Mouse (Mus musculus) thymus, adult 2 months (tissue): Measurements from ENCODE around the gene Wdr73. TPM values are rescaled to one million over a fixed set of nuclear protein-coding genes. Genes with fewer than 3 reads are reported as not detected.

ENCODE experiments used
- DNase-seq: peaks from one replicate; pipeline ENCODE4 v3.0.0; 2021
- H3K27ac ChIP-seq: fragments of 200-500 bp; 2 replicates; pipeline ENCODE4 v1.5.1; 2012; ENCODE audit warnings: low read length, control low read depth; ENCODE audit not compliant: control insufficient read depth, insufficient read depth
- H3K27me3 ChIP-seq: fragments of 200-500 bp; 2 replicates; pipeline ENCODE4 v1.6.1; 2012; ENCODE audit warnings: mild to moderate bottlenecking, low read length, moderate library complexity, mixed read lengths; ENCODE audit not compliant: control insufficient read depth, insufficient read depth
- H3K36me3 ChIP-seq: fragments of 200-500 bp; 2 replicates; pipeline ENCODE4 v1.6.1; 2012; ENCODE audit warnings: mild to moderate bottlenecking, low read length, moderate library complexity; ENCODE audit not compliant: control insufficient read depth, insufficient read depth
- H3K4me1 ChIP-seq: fragments of 200-500 bp; replicated peaks from 2 replicates; pipeline ENCODE4 v1.6.1; 2012; ENCODE audit warnings: low read length; ENCODE audit not compliant: control insufficient read depth, insufficient read depth
- H3K4me3 ChIP-seq: fragments of 200-500 bp; 2 replicates; pipeline ENCODE4 v1.5.1; 2012; ENCODE audit warnings: mild to moderate bottlenecking, low read length, control low read depth, moderate library complexity; ENCODE audit not compliant: control insufficient read depth, insufficient read depth
- CTCF ChIP-seq: fragments of 200-500 bp; IDR thresholded peaks from 2 replicates; pipeline ENCODE4 v1.5.1; 2012; ENCODE audit warnings: mild to moderate bottlenecking, control low read depth, low read length, moderate library complexity, borderline replicate concordance; ENCODE audit not compliant: control insufficient read depth, poor library complexity, insufficient read depth; ENCODE audit errors: extremely low read depth
- POLR2A ChIP-seq: fragments of 200-500 bp; IDR thresholded peaks from 2 replicates; pipeline ENCODE4 v1.6.1; 2012; ENCODE audit warnings: mild to moderate bottlenecking, low read length, control low read depth, moderate library complexity; ENCODE audit not compliant: control insufficient read depth, poor library complexity, insufficient read depth; ENCODE audit errors: extremely low read depth
- WGBS: fragments of 180-500 bp; shearing (Covaris S2); methylation state at CpG from one replicate; pipeline ENCODE4 v1.1.7; 2018; 5-methylcytosine and 5-hydroxymethylcytosine counted together
- polyA plus RNA-seq: library from polyadenylated mRNA; depleted of rRNA; stranded (reverse); fragments of >200 nt; gene quantifications from 2 replicates; pipeline ENCODE4 v1.2.3, GENCODE M21; 2012

Gene Wdr73
- polyA plus RNA-seq, 1 experiment, result 31.3 TPM

GRCm38 (mm10) chr7:80860729-80861274 lies 40.3 kb downstream of the Wdr73 start, which contains the start of gene Zscan2:
Gene Zscan2 (plus strand): TSS chr7:80860920.
- TF ChIP-seq CTCF, result peak; percentile 24; the same call in 1 of the 2 replicates
- peak; percentile 72; the same call in 1 of the 2 replicates for TF ChIP-seq POLR2A
- H3K4me3 ChIP-seq, result peak within 1 kb of the TSS; percentile 96
- H3K27ac ChIP-seq, result peak within 1 kb of the TSS; percentile 9; the same call in 1 of the 2 replicates
- under 1% methylated on average over 40 of the region's 40 CpGs for WGBS
- no peaks in the 10 kb centered on the region for H3K36me3 ChIP-seq
- H3K27me3 ChIP-seq, result no peaks in the 10 kb centered on the region
- peaks cover 32% of the 10 kb centered on the region for H3K4me1 ChIP-seq
- peak; percentile 88 for DNase-seq

GRCm38 (mm10) chr7:80860227-80860626 lies 40.8 kb downstream of the Wdr73 start:
- H3K27ac ChIP-seq, result peak overlapping the region; percentile 9; the same call in 1 of the 2 replicates
- peak overlapping the region; percentile 39 for H3K4me3 ChIP-seq
- peaks cover 28% of the 10 kb centered on the region for H3K4me1 ChIP-seq
- no peaks in the 10 kb centered on the region for H3K27me3 ChIP-seq
- under 1% methylated on average over 13 of the region's 13 CpGs for WGBS
- TF ChIP-seq POLR2A, result no peak
- no peak for TF ChIP-seq CTCF
- no peaks in the 10 kb centered on the region for H3K36me3 ChIP-seq
- peak; percentile 79 for DNase-seq

GRCm38 (mm10) chr7:80857181-80857580 lies 43.9 kb downstream of the Wdr73 start:
- peaks cover 7% of the 10 kb centered on the region; the same call in 1 of the 2 replicates for H3K4me1 ChIP-seq
- no peaks in the 10 kb centered on the region for H3K36me3 ChIP-seq
- no peak overlapping the region for H3K4me3 ChIP-seq
- no peaks in the 10 kb centered on the region for H3K27me3 ChIP-seq
- peak; percentile 86 for DNase-seq
- H3K27ac ChIP-seq, result no peak overlapping the region
- 9% methylated on average over 6 of the region's 6 CpGs for WGBS
- TF ChIP-seq CTCF, result peak; percentile 39; the same call in 1 of the 2 replicates
- TF ChIP-seq POLR2A, result no peak

GRCm38 (mm10) chr7:80855316-80855715 lies 45.8 kb downstream of the Wdr73 start:
- Histone ChIP-seq H3K27me3 (no peaks in the 10 kb centered on the region), H3K27ac (no peak overlapping the region), H3K4me1 (peaks cover 6% of the 10 kb centered on the region; the same call in 1 of the 2 replicates), H3K36me3 (no peaks in the 10 kb centered on the region), H3K4me3 (no peak overlapping the region)
- no peak for TF ChIP-seq POLR2A
- TF ChIP-seq CTCF, result no peak
- no peak for DNase-seq

GRCm38 (mm10) chr7:80853218-80853617 lies 47.9 kb downstream of the Wdr73 start:
- no peaks in the 10 kb centered on the region for H3K27me3 ChIP-seq
- 94% methylated on average over 3 of the region's 3 CpGs for WGBS
- no peak for TF ChIP-seq CTCF
- TF ChIP-seq POLR2A, result no peak
- no peak overlapping the region for H3K4me3 ChIP-seq
- no peak for DNase-seq
- H3K27ac ChIP-seq, result no peak overlapping the region
- no peaks in the 10 kb centered on the region for H3K36me3 ChIP-seq
- peaks cover 2% of the 10 kb centered on the region; the same call in 1 of the 2 replicates for H3K4me1 ChIP-seq

- Histone ChIP-seq H3K36me3 (no peaks in the 10 kb centered on the region), H3K27ac (no peak overlapping the region), H3K4me1 (no peaks in the 10 kb centered on the region; the same call in 1 of the 2 replicates), H3K4me3 (no peak overlapping the region), H3K27me3 (no peaks in the 10 kb centered on the region)
- DNase-seq, result peak; percentile 54
- WGBS, result 34% methylated on average over 5 of the region's 5 CpGs
- TF ChIP-seq POLR2A (no peak), CTCF (no peak)
Measured at GRCm38 (mm10) chr7:80850520-80850919, 50.5 kb downstream of the Wdr73 start.

GRCm38 (mm10) chr7:80849710-80850109 lies 51.4 kb downstream of the Wdr73 start:
- Histone ChIP-seq H3K27me3 (no peaks in the 10 kb centered on the region), H3K4me3 (no peak overlapping the region), H3K27ac (no peak overlapping the region), H3K4me1 (no peaks in the 10 kb centered on the region; the same call in 1 of the 2 replicates), H3K36me3 (no peaks in the 10 kb centered on the region)
- no peak for DNase-seq
- 30% methylated on average over 4 of the region's 4 CpGs for WGBS
- TF ChIP-seq POLR2A, result no peak
- TF ChIP-seq CTCF, result no peak

- H3K4me1 ChIP-seq, result no peaks in the 10 kb centered on the region; the same call in 1 of the 2 replicates
- no peaks in the 10 kb centered on the region for H3K27me3 ChIP-seq
- DNase-seq, result no peak
- TF ChIP-seq POLR2A (no peak), CTCF (no peak)
- H3K36me3 ChIP-seq, result no peaks in the 10 kb centered on the region
- 97% methylated on average over 2 of the region's 2 CpGs for WGBS
- H3K4me3 ChIP-seq, result no peak overlapping the region
- H3K27ac ChIP-seq, result no peak overlapping the region
Measured at GRCm38 (mm10) chr7:80849267-80849666, 51.8 kb downstream of the Wdr73 start.
